In the genomic region with DNA sequence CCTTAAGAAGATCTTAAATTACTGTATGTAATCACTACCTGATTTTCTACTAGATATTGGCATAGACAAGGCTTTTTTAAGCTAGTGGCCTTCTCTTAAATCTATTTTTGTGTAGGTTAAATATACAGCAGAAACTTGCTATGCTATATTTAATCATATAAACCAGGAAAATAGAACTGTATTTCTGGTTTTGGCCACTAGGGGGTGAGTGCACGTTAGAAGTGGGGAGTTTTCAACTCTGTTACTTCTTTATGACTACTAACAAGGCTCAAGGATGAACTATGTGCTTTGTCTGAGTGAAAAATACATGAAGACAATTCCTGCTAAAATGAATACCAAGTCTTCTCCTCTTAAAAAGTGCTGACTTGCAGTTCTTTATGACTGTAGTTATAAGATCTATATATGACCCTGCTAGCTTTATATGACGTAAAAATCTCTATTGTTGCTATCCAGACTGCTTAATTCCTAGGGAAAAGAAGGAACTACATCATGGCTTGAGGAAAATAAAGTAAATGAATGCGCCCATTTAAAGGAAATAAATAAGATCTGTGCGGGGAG, we compare ENCODE assay signal across 10 mouse cellular contexts. TPM values are rescaled to one million over a fixed set of nuclear protein-coding genes. Genes with fewer than 3 reads are reported as not detected.
DNase-seq lines count a peak whose midpoint lies in the region; ATAC-seq and TF ChIP-seq lines count a peak whose summit lies in the region.
"Had no signal": no experiment of that assay in that cellular context is flagged by ENCODE, and none has a peak within 500 bp of the region (broad histone marks: within the 10 kb centered on the region; RNA-seq: fewer than 3 reads in every experiment).

No protein-coding gene starts in this region.

- no peaks in the 10 kb centered on the region for H3K27me3 ChIP-seq in midbrain, embryonic 11.5 days (ENCODE audit: control insufficient read depth, insufficient read depth, low read length)
- H3K27me3 ChIP-seq in midbrain, embryonic 15.5 days (replicated peaks), result no peaks in the 10 kb centered on the region

- H3K4me1 ChIP-seq in midbrain, embryonic 11.5 days (ENCODE audit: control insufficient read depth, insufficient read depth, low read length), result no peaks in the 10 kb centered on the region
- H3K4me1 ChIP-seq in midbrain, embryonic 15.5 days, result no peaks in the 10 kb centered on the region

- H3K4me2 ChIP-seq in midbrain, embryonic 11.5 days, result no peak overlapping the region
- no peak overlapping the region for H3K4me2 ChIP-seq in midbrain, embryonic 15.5 days

- no peak overlapping the region for H3K4me3 ChIP-seq in gastrocnemius, adult 2 months
- no peak overlapping the region for H3K4me3 ChIP-seq in midbrain, embryonic 11.5 days (ENCODE audit: low read depth, low read length)
- no peak overlapping the region for H3K4me3 ChIP-seq in midbrain, embryonic 15.5 days

- intact Hi-C loops in gastrocnemius, adult 2 months (cut with DNase I), result no loop called here
- intact Hi-C loops in gastrocnemius, postnatal 36 days (cut with DNase I), result no loop called here

- 69% methylated on average over 4 of the region's 4 CpGs for WGBS in midbrain, embryonic 11.5 days
- WGBS in midbrain, embryonic 15.5 days, result 68% methylated on average over 4 of the region's 4 CpGs

- H3K27ac ChIP-seq in gastrocnemius, adult 2 months, result no peak overlapping the region
- no peak overlapping the region for H3K27ac ChIP-seq in midbrain, embryonic 11.5 days (ENCODE audit: low read depth, low read length)
- no peak overlapping the region for H3K27ac ChIP-seq in midbrain, embryonic 15.5 days

- no peaks in the 10 kb centered on the region for H3K9me3 ChIP-seq in midbrain, embryonic 11.5 days (ENCODE audit: control insufficient read depth, low read length)
- no peaks in the 10 kb centered on the region for H3K9me3 ChIP-seq in midbrain, embryonic 15.5 days

- no peak for DNase-seq in gastrocnemius, adult 2 months
- no peak for DNase-seq in gastrocnemius, postnatal 36 days
- DNase-seq in midbrain, embryonic 11.5 days (ENCODE audit: low spot score, missing footprints), result peak; percentile 95
- peak; percentile 16 for DNase-seq in c-Kit-negative CD71-positive TER-119-positive erythroid progenitor cells, embryonic 14.5 days (ENCODE audit: low read depth, low spot score)
- DNase-seq in retina, embryonic 14.5 days (ENCODE audit: low spot score), result peak; percentile 79
- no peak for DNase-seq in layer of hippocampus, adult 9-10 months (ENCODE audit: low spot score)
- DNase-seq in adrenal gland, postnatal 36 days, result no peak
- DNase-seq: kidney, postnatal 25 days; right cerebral cortex, postnatal 25 days had no signal

- no peak for ATAC-seq in midbrain, embryonic 11.5 days (ENCODE audit: low FRiP score)
- ATAC-seq in midbrain, embryonic 15.5 days (replicated peaks), result no peak

- no peaks in the 10 kb centered on the region for H3K36me3 ChIP-seq in midbrain, embryonic 11.5 days (ENCODE audit: control insufficient read depth, insufficient read depth, low read length)
- H3K36me3 ChIP-seq in midbrain, embryonic 15.5 days (replicated peaks), result no peaks in the 10 kb centered on the region

- peak; percentile 77 for TF ChIP-seq CTCF in gastrocnemius, adult 2 months (IDR thresholded peaks at IDR 0.05)

- H3K9ac ChIP-seq in midbrain, embryonic 11.5 days (ENCODE audit: low read length), result no peak overlapping the region
- no peak overlapping the region for H3K9ac ChIP-seq in midbrain, embryonic 15.5 days

RNA-seq across cellular contexts. Expression of a gene that starts 15.2 kb away (rescaled TPM):
- total RNA-seq in gastrocnemius, adult 2 months (2021), result 1,000 to 10,000 TPM; 1,079 to 1,367 TPM
- total RNA-seq in gastrocnemius, postnatal 36 days (2021), result 1,000 to 10,000 TPM; 1,192 to 1,262 TPM
- polyA plus RNA-seq in midbrain, embryonic 11.5 days (2014; fragmentation: Nextera tagmentation; extraction: Ambion mirVana), result 46.6 and 46.7 TPM in 2 replicates
- 77.5 and 80.1 TPM in 2 replicates for polyA plus RNA-seq in midbrain, embryonic 15.5 days (2015; fragmentation: Nextera tagmentation; extraction: Ambion mirVana)
- 100 to 1,000 TPM in 1 of 2 experiments, 10 to 100 TPM in 1; 68.0 to 115 TPM for total RNA-seq in adrenal gland, postnatal 36 days (2021)

RNA-seq across cellular contexts. Expression of a gene that starts 15.6 kb away (rescaled TPM):
- total RNA-seq in gastrocnemius, adult 2 months (2021), result 1 to 10 TPM; 3.7 to 5.1 TPM
- 1 to 10 TPM; 4.7 to 5.6 TPM for total RNA-seq in gastrocnemius, postnatal 36 days (2021)
- polyA plus RNA-seq in midbrain, embryonic 11.5 days (2014; fragmentation: Nextera tagmentation; extraction: Ambion mirVana), result 66.5 and 69.2 TPM in 2 replicates
- polyA plus RNA-seq in midbrain, embryonic 15.5 days (2015; fragmentation: Nextera tagmentation; extraction: Ambion mirVana), result 12.2 and 12.7 TPM in 2 replicates
- 1 to 10 TPM; 5.1 to 6.2 TPM for total RNA-seq in adrenal gland, postnatal 36 days (2021)

Comparison
In these comparisons a context has a peak if more than half of its experiments do, and no peak if none do; other contexts are left out.
1. DNase-seq: peak in midbrain, embryonic 11.5 days (single experiment), c-Kit-negative CD71-positive TER-119-positive erythroid progenitor cells, embryonic 14.5 days (single experiment) and retina, embryonic 14.5 days (single experiment); none in gastrocnemius, adult 2 months (single experiment), gastrocnemius, postnatal 36 days (0 of 2), layer of hippocampus, adult 9-10 months (single experiment) and adrenal gland, postnatal 36 days (0 of 2).
2. RNA of a gene that starts 15.2 kb away (total RNA-seq): 1,079 to 1,367 TPM in gastrocnemius, adult 2 months and 1,192 to 1,262 TPM in gastrocnemius, postnatal 36 days; 68.0 to 115 TPM in adrenal gland, postnatal 36 days; every median in the first group is over 4 times any median in the second.